ENCODE assay signal across 8 mouse cellular contexts in the genomic region with DNA sequence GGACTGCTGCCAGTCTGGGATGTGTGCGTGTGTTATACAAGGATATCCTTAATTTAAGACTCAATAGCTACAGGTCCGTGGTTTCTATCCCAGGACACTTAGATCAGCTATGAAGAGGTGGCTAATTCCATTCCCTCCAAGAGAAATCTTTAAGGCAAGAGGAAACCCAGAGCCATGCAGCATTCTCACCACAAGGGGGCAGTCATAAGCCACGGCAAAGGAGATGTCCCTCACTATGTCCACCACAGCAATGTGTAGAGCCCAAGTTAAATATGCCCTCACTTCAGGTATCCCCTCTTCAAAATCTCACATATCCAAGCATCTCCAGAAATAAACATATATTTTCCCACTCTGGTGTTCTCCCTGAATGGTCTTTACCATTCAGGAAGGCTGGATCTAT. TPM values are rescaled to one million over a fixed set of nuclear protein-coding genes. Genes with fewer than 3 reads are reported as not detected.
DNase-seq lines count a peak whose midpoint lies in the region; ATAC-seq and TF ChIP-seq lines count a peak whose summit lies in the region.

No protein-coding gene starts in this region.

- H3K36me3 ChIP-seq in heart, embryonic 11.5 days (ENCODE audit: control insufficient read depth, insufficient read depth, low read length) = no peaks in the 10 kb centered on the region
- H3K36me3 ChIP-seq in forebrain, embryonic 12.5 days (replicated peaks) = peaks cover 3% of the 10 kb centered on the region; the same call in 1 of the 2 replicates
- no peaks in the 10 kb centered on the region for H3K36me3 ChIP-seq in midbrain, embryonic 11.5 days (ENCODE audit: control insufficient read depth, insufficient read depth, low read length)
- H3K36me3 ChIP-seq in spleen, adult 2 months (ENCODE audit: control insufficient read depth, insufficient read depth, low read length) = no peaks in the 10 kb centered on the region

- peak; percentile 13 to 49 for DNase-seq in heart, adult 9 months (ENCODE audit: low spot score in 2 of 2)
- DNase-seq in brain, adult 2 months (ENCODE audit: low read depth, low spot score) = peak; percentile 85
- peak; percentile 72 for DNase-seq in hindlimb bud, embryonic 11.5 days (ENCODE audit: extremely low spot score, low read depth, low spot score)
- peak; percentile 16 to 87 for DNase-seq in left cerebral cortex, adult 9 months (ENCODE audit: low spot score in 2 of 2)
- DNase-seq in midbrain, embryonic 11.5 days (ENCODE audit: low spot score, missing footprints) = peak; percentile 98
- peak in 1 of 2 experiments; percentile 54 for DNase-seq in spleen, adult 2 months (ENCODE audit: low read depth in 1 of 2, low spot score in 2 of 2)

- whole genome bisulfite sequencing in heart, embryonic 11.5 days (ENCODE audit: insufficient replicate concordance) = 9% methylated on average over 3 of the region's 3 CpGs
- 11% methylated on average over 3 of the region's 3 CpGs for WGBS in forebrain, embryonic 12.5 days
- 15% methylated on average over 3 of the region's 3 CpGs for WGBS in midbrain, embryonic 11.5 days
- 35% methylated on average over 3 of the region's 3 CpGs for WGBS in spleen, adult 2 months

- H3K4me1 ChIP-seq in heart, embryonic 11.5 days (ENCODE audit: control insufficient read depth, insufficient read depth, low read length) = no peaks in the 10 kb centered on the region
- peaks cover 44% of the 10 kb centered on the region for H3K4me1 ChIP-seq in forebrain, embryonic 12.5 days
- H3K4me1 ChIP-seq in midbrain, embryonic 11.5 days (ENCODE audit: control insufficient read depth, insufficient read depth, low read length) = peaks cover 12% of the 10 kb centered on the region
- no peaks in the 10 kb centered on the region for H3K4me1 ChIP-seq in spleen, adult 2 months (ENCODE audit: control insufficient read depth, insufficient read depth, insufficient read length)

- H3K9me3 ChIP-seq in heart, embryonic 11.5 days (replicated peaks; ENCODE audit: control insufficient read depth, low read length) = no peaks in the 10 kb centered on the region
- no peaks in the 10 kb centered on the region for H3K9me3 ChIP-seq in forebrain, embryonic 12.5 days
- H3K9me3 ChIP-seq in midbrain, embryonic 11.5 days (ENCODE audit: control insufficient read depth, low read length) = no peaks in the 10 kb centered on the region

- H3K4me2 ChIP-seq in heart, embryonic 11.5 days = no peak overlapping the region
- H3K4me2 ChIP-seq in forebrain, embryonic 12.5 days = no peak overlapping the region
- H3K4me2 ChIP-seq in midbrain, embryonic 11.5 days = no peak overlapping the region

- peak; percentile 72; the same call in 1 of the 2 replicates for TF ChIP-seq CTCF in spleen, adult 2 months (IDR thresholded peaks at IDR 0.05; ENCODE audit: extremely low read depth, insufficient read depth, insufficient read length, insufficient replicate concordance)

- no peak overlapping the region for H3K27ac ChIP-seq in heart, embryonic 11.5 days (ENCODE audit: low read depth, low read length)
- H3K27ac ChIP-seq in forebrain, embryonic 12.5 days = no peak overlapping the region
- H3K27ac ChIP-seq in midbrain, embryonic 11.5 days (ENCODE audit: low read depth, low read length) = no peak overlapping the region
- H3K27ac ChIP-seq in spleen, adult 2 months (ENCODE audit: insufficient read depth, low read length) = no peak overlapping the region

- no peak overlapping the region for H3K4me3 ChIP-seq in heart, embryonic 11.5 days (ENCODE audit: low read depth, low read length)
- no peak overlapping the region for H3K4me3 ChIP-seq in forebrain, embryonic 12.5 days (replicated peaks)
- no peak overlapping the region for H3K4me3 ChIP-seq in midbrain, embryonic 11.5 days (ENCODE audit: low read depth, low read length)
- H3K4me3 ChIP-seq in spleen, adult 2 months (ENCODE audit: extremely low read depth, insufficient read depth, insufficient read length) = no peak overlapping the region

- H3K9ac ChIP-seq in heart, embryonic 11.5 days (ENCODE audit: low read depth, low read length) = no peak overlapping the region
- no peak overlapping the region for H3K9ac ChIP-seq in forebrain, embryonic 12.5 days
- H3K9ac ChIP-seq in midbrain, embryonic 11.5 days (ENCODE audit: low read length) = no peak overlapping the region

- no peaks in the 10 kb centered on the region for H3K27me3 ChIP-seq in heart, embryonic 11.5 days (ENCODE audit: control insufficient read depth, insufficient read depth, low read length)
- peaks cover 4% of the 10 kb centered on the region; the same call in 1 of the 2 replicates for H3K27me3 ChIP-seq in forebrain, embryonic 12.5 days
- no peaks in the 10 kb centered on the region for H3K27me3 ChIP-seq in midbrain, embryonic 11.5 days (ENCODE audit: control insufficient read depth, insufficient read depth, low read length)
- H3K27me3 ChIP-seq in spleen, adult 2 months (ENCODE audit: control insufficient read depth, insufficient read depth, low read length) = no peaks in the 10 kb centered on the region

- no peak for TF ChIP-seq POLR2A in spleen, adult 2 months (IDR thresholded peaks at IDR 0.05; ENCODE audit: low read depth, low read length)

- no peak for ATAC-seq in heart, embryonic 11.5 days (replicated peaks; ENCODE audit: insufficient number of reproducible peaks, low FRiP score, low TSS enrichment)
- ATAC-seq in forebrain, embryonic 12.5 days (ENCODE audit: low FRiP score) = 0 out of 2 replicates have a peak, but pooled peaks have one; percentile 47
- ATAC-seq in midbrain, embryonic 11.5 days (ENCODE audit: low FRiP score) = peak; percentile 62

RNA-seq across cellular contexts. Expression of a gene that starts 39.6 kb away (rescaled TPM):
- 6.1 and 6.5 TPM in 2 replicates for polyA plus RNA-seq in heart, embryonic 11.5 days (2014; fragmentation: Nextera tagmentation; extraction: Ambion mirVana)
- polyA plus RNA-seq in forebrain, embryonic 12.5 days (2016; fragmentation: Nextera tagmentation; extraction: Ambion mirVana) = 24.8 and 24.9 TPM in 2 replicates
- polyA plus RNA-seq in midbrain, embryonic 11.5 days (2014; fragmentation: Nextera tagmentation; extraction: Ambion mirVana) = 10.9 and 14.6 TPM in 2 replicates
- polyA plus RNA-seq in spleen, adult 2 months (2012; rRNA removed) = 0.15 and 0.53 TPM in 2 replicates
